Mouse (Mus musculus) megakaryocyte progenitor cell, adult 5-6 weeks (primary cell): ENCODE measurements around the gene Ccdc12. TPM values are rescaled to one million over a fixed set of nuclear protein-coding genes. Genes with fewer than 3 reads are reported as not detected.
A peak's percentile ranks its signal among the peaks of the same experiment; 100 is the strongest.

ENCODE experiments used
- ATAC-seq: replicated peaks from 2 replicates; pipeline ENCODE4 v1.8.0; 2016; ENCODE audit warnings: mild to moderate bottlenecking, moderate TSS enrichment, inconsistent platforms; ENCODE audit not compliant: poor library complexity
- total RNA-seq, 2 experiments: library from RNA; stranded (forward) in 1 of 2; stranded (reverse) in 1 of 2; fragments of 157-497, 149-512 nt in 1 of 2; fragments of 200-1000 nt in 1 of 2; gene quantifications; 2 replicates each; pipeline versions ENCODE4 v1.2.3 to v1.2.4; 2015 to 2017

The Ccdc12 gene
- total RNA-seq, 2 experiments from 2014 or later, result 92.6 to 112 TPM

- ATAC-seq, result no peak
These were observed 45.1 kb downstream of the Ccdc12 start for GRCm38 (mm10) chr9:110701114-110702032.

DNA sequence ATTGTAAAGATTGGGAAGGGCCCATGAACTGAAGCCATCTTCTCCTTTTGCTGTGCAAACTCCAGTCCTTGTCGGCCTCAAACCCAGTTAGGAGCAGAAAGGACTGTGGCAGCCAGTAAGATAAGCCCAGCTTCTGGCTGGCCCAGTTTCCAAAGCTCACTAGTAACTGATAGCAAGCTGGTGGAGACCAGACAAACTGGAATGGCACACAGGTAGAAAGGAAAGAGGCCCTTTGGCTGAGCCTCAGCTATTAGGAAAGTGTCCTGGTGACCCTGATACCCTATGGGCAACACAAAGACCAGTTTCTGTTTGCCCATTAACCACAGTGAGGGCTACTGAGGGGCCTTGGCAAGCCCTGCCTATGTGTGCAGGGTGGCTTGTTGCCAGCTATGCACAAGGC is 46.5 kb downstream of the Ccdc12 start:
- no peak for ATAC-seq

DNA sequence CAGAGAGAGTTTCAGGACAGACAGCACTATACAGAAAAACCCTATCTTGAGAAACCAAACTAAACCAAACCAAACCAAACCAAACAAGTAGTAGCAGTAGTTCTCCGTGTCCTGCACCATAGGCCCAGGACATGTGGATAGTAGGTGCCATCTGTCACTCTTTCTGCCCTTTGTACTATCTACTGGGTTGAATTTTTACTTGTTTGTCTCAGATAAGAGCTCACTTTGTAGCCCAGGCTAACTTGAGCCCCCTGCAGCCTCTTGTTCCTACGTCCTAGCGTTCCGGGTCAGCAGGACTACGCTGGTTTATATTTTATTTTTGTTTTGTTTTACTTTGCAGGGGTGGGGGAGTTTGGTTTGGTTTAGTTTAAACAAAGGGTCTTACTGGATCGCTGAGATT is 47.6 kb downstream of the Ccdc12 start:
- no peak for ATAC-seq

GRCm38 (mm10) chr9:110706784-110707183 is 50.5 kb downstream of the Ccdc12 start:
- ATAC-seq, result peak; percentile 70

DNA sequence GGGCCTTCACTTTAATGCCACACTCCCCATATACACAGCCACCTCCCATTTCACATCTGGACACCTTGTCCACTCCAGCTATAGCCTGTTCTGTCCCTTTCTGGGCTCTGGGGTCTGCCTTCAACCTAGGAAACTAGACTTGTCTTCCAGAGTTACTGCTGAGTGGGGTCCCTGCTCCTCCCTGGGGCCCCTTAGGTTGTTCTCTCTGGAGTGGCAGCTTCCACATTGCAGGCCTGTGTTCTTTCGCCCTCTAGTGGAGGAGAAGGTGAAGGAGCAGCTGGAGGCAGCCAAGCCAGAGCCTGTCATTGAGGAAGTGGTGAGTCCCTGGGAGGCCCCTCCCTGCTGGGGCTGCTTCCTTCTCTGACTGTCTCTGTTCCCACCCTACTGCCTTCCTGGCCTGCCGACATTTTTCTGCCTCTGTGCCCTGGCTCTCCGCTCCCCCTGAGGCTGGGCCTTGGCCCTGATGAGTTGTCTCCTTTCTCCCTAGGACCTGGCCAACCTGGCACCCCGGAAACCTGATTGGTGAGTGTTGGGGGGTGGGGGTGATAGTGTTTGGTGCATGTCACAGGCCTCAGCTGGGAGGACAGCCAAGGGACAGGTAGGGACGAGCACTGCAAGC is 53.4 kb downstream of the Ccdc12 start:
- ATAC-seq, result peak; percentile 93

GRCm38 (mm10) chr9:110711532-110711931 is 55.2 kb downstream of the Ccdc12 start:
- no peak for ATAC-seq

DNA sequence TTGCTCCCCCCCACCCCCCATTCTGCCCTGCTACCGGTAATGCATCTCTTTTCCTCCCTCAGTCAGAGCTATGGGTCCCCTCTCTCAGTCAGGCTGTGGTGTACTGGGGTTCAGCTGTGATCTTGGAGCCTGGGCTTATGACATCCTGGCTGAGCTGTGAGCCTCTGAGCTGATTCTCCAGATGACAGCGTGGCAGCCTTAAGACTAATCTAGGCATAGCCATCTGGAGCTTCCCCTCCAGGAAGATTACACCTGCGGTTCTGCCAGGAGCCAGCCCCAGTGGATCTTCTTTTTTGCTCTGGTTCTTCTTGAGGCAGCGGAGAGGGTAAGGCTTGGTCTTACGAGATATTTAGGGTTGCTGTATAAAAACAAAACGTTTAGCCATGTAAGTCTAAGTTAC is 55.7 kb downstream of the Ccdc12 start:
- ATAC-seq, result no peak

- no peak for ATAC-seq
These were observed 56.2 kb downstream of the Ccdc12 start for GRCm38 (mm10) chr9:110712545-110712944.

- ATAC-seq, result no peak
These were observed 57.1 kb downstream of the Ccdc12 start for GRCm38 (mm10) chr9:110713389-110713788.

- ATAC-seq, result no peak
These were observed 59.1 kb downstream of the Ccdc12 start for GRCm38 (mm10) chr9:110715426-110715825.

GRCm38 (mm10) chr9:110716775-110717174 is 60.5 kb downstream of the Ccdc12 start:
- ATAC-seq, result peak; percentile 94

GRCm38 (mm10) chr9:110718071-110718470 is 61.8 kb downstream of the Ccdc12 start:
- no peak for ATAC-seq

GRCm38 (mm10) chr9:110718810-110719209 is 62.5 kb downstream of the Ccdc12 start:
- no peak for ATAC-seq

DNA sequence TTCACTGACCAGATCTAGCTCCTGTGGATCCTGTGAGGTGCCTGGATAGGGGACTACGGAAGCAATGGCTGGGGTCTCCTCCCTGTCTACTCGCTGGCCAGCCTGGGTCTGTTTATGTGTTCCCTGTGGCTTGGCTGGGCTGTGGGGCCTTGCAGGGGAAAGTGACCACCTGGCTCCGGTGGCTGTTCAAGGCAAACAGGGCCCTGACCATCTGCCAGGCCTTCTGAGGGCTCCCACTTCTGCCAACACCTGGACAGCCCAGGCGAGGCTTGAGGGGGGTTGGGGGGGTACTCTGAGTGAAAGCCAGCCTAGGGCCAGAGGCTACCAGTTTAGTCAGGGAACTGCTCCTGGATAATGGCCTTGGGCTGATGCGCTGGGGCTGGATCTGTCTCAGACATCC is 63.7 kb downstream of the Ccdc12 start:
- ATAC-seq, result no peak

DNA sequence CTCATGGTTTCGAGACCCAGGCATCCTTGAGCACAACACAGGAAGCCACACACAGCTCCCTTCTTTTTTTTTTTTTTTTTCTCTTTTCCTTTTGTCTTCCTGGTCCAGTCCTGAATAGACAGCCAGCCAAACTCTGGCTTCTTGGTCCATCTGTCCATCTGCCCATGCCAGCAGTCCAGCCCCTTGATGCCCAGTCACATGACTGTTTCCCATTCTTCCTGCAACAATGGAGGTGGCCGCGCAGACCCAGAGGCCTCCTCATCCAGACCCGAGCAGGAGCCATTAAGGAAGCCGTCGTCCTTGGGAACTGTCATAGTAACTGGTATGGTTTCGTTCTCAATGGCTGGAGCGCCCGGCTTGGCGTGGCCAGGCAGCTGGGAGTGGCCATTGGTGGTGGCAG is 65.8 kb downstream of the Ccdc12 start:
- no peak for ATAC-seq

DNA sequence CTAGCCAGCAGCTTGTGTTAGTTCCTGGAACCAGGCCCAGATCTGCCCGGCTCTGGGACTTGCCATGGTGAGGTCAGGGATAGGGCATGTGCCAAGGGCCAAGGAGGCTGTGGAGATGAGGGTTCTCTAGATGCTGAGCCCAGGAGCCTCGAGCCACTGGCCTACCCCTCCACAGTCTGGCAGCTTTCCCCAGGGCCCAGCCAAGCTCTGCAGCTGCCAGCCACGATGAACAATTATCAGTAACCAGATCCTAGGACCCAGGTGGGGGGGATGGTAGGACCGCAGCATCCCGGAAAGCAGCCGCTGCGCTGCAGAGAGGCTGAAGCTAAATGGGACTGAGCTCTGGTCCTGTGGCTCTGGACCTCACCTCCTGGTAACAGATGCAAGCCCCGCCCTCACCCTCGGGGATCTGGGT is 69.4 kb downstream of the Ccdc12 start:
- ATAC-seq, result no peak

DNA sequence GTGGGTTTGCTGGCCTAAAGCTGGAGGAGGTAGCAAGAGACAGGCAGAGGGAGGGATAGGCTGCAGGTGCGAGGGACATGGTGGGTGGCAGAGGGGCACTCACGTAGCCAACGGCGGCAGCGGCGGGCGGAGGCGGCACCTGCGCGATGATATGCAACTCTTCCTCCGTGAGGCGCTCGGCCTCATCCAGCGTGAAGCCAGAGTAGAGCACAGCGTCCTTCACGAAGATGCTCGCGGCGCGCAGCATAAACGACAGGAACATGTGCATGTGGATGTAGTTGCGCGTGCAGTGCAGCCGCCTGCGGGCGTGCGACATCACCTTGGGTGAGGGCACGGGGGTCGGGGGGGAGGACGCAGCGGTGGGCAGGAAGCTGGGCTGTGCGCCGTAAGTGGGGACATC is 70.6 kb downstream of the Ccdc12 start:
- 0 out of 2 replicates have a peak, but pooled peaks have one; percentile 10 for ATAC-seq

DNA sequence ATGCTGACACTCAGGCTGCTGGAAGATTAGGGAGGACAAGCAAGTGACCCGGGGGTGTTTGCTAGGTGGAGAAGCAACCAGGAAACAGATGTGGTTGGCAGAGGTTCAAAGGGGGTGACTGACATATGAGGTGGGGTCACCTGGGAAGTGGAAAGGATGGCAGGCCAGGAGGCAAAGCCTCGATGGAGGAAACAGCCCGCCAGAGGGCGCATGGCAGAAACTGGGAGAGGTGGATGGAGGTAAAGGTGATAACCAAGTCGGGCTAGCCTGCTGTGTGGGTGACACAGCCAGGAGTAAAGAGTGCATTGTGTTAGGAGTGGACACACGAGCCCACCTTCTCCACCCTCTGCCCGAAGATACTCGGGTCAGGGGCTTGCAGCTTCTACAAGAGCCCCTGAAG is 73.5 kb downstream of the Ccdc12 start:
- no peak for ATAC-seq

- no peak for ATAC-seq
These were observed 75.6 kb downstream of the Ccdc12 start for GRCm38 (mm10) chr9:110731859-110732258.

- ATAC-seq, result peak; percentile 87
These were observed 76.3 kb downstream of the Ccdc12 start for GRCm38 (mm10) chr9:110732623-110733022.

- no peak; the same call in 1 of the 2 replicates for ATAC-seq
These were observed 76.8 kb downstream of the Ccdc12 start for GRCm38 (mm10) chr9:110733102-110733501.

DNA sequence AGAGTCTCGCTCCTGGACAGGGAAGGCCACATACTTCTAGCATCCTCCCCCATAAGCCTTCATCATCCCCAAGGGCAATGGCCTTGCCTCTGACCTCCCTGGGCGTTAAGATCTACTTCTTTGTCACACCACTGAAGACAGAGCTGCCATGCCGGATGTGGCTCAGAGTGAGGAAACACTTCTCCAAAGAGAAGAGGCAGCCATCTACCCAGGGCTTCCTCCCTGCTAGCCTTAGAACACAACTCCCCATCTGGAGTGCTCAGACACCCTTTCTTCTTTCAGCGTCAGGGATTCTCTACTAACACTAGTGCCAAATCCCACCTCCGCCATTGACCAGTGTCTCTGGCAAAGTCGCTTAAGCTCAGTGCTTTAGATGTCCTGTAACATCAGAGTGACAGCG is 77.9 kb downstream of the Ccdc12 start:
- no peak for ATAC-seq
